Mouse (Mus musculus) CH12F3 (cell line): ENCODE measurements around the gene Cacna1d.

Source experiments
- in situ Hi-C: fragments of 300-500 bp; cut with MboI; formaldehyde crosslinking; loops from 2 replicates; pipeline ENCODE4 v1.14.3; 2020; ENCODE audit warnings: low sequenced_read_pairs

The Cacna1d gene

DNA sequence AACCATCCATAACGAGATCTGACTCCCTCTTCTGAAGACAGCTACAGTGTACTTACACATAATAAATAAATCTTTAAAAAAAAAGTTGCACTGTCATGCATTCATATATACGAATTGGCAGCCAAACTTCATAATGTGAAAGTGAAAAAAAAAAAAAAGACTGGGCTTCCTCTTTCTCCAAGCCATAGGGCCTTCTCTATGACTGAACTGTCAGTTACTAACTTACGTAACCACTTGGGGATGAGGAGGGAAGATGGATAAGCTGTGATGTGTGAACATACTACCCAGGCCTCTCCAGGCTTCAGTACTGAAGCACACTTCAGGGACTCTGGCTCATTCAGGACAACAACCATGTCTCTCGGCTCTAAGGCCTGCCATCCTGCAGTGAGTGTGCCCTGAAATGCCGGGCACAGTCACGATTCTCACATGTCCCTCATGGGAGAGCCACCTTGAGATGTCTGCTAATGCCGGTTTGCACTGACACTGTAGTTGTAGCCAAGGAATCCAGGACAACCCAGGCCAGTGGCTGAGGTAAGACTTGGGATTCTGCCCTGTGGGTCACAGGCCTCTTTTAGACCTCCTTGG, 447.8 kb downstream of the Cacna1d start:
- in situ Hi-C loops: no loop called here

DNA sequence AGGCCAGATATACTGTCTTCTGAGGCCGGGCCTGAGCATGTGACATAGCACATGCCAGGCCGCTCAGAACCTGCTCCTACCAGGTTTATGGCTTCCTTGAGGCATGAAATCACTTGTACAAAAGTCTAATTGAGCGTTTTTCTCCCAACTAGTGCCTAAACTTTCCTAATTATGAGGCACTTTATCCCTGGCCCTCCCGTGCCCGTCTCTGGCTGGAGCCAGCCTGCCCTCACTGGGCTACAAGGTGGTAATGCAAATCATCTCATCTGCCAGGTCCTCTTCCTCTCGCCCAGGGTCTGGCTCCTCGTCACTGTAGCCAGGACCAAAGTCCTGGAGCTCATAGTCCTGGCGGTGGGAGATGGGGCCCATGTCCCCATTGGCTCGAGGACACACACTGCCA, 449.4 kb downstream of the Cacna1d start:
- in situ Hi-C loops: no loop called here

DNA sequence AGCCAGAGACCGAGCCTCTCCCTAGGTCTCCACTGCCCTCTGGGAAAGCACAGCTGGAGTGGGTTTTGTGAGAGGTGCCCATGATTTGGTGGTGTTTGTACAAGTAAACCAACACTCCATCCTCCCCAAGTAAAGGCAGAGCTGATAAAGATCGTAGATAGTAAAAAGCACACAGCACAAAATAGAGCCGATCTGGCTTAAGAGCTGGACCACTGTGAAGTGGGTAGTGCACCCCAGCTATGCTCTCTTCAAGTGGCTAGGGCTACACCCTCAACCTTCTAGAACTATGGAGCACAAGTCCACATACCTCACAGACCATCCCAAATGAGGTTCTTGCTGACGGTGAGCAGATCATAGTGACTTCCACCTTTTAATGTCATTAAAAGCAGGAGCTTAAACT, 451.8 kb downstream of the Cacna1d start:
- in situ Hi-C loops: no loop called here

DNA sequence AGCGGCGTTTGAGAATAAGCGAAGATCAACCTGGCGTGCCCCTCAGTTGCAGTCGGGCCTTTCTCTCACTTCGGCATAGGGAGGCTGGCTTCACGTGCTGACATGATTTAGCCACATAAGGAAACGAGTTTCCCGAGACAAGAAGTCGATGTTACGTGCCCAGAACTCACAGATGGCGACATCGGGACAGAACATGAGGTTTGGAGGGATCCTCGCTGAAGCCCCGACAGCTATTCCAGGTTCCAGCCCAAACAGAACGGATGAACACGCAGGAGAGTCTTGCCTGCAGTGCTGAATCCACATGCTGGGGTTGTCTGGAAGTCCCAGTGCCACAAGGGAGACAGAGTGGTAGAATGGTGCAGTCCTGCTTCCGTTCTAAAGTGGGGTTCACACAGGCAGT, 452.8 kb downstream of the Cacna1d start:
- in situ Hi-C loops: no loop called here

DNA sequence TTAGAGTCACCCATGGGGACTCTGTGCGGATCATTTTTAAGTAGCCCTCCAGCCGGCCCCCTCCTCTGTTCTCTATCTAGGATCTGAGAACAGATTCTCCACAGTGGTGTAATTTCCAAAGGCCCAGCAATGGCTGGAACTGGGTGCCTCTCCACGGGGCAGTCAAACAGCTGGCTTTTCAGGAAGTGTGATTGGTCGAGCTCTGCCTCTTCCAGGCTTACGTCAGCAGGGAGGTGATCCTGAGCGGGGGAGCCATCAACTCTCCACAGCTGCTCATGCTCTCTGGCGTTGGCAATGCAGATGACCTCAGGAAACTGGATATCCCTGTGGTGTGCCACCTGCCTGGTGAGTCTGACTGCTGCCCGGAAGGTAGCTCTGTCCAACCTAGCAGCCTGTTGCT, 457.9 kb downstream of the Cacna1d start:
- in situ Hi-C loops: no loop called here

DNA sequence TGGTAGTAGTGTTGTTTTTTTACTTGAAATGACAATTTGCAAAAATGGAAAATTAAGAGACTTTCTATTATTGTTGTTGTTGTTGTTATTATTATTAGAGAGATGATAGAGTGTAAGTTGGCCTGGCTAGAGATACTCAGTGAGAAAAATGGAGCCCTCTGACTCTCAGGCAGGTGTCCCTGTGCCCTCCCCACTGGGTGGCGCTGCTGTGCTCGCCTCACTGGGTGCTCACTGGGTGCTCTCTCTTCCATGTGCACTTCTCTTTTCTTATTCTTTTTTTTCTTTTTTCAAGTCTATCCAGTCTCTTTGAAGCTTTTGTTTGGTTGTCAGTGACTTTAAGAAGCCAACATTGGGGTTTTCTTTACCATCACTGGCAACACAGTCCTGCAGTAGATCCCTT, 463.9 kb downstream of the Cacna1d start:
- in situ Hi-C loops: no loop called here

DNA sequence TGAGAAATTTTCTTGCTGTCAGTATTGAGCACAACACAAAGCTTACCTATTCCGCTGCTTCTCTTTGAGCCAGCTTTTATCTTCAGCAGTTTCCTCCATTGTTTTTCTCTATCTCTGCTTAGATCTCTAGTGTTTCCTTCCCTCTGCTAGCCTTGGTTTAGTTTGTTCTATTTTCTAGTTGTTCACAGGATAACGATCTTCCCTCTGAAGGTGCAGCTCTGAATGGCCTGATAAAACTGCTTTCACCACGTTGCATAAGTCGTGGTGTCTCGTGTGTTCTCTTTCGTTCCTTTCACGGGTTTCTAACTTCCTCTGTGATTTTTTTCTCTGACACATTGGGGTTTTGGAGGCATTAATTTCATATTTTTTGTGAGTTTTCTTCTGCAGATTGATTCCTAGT, 466.9 kb downstream of the Cacna1d start:
- in situ Hi-C loops: no loop called here

DNA sequence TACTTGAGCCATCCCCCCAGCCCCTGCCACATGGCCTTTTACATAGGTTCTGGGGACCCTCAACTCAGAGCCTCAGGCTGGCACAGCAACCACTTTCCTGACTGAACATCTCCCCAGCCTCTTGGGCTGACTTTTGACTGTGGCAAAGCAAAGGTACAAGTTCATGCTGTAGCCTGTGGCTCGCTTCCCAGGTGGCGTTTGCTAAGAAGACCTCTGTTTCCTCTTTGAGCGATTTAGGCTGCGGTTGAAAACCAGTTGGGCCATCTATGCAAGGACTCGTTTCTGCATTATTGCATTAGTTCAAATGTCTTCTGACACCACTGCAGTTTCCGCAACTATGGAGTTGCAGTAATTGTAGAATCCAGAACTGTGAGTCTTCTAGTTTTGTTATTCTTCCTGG, 468.8 kb downstream of the Cacna1d start:
- in situ Hi-C loops: no loop called here

DNA sequence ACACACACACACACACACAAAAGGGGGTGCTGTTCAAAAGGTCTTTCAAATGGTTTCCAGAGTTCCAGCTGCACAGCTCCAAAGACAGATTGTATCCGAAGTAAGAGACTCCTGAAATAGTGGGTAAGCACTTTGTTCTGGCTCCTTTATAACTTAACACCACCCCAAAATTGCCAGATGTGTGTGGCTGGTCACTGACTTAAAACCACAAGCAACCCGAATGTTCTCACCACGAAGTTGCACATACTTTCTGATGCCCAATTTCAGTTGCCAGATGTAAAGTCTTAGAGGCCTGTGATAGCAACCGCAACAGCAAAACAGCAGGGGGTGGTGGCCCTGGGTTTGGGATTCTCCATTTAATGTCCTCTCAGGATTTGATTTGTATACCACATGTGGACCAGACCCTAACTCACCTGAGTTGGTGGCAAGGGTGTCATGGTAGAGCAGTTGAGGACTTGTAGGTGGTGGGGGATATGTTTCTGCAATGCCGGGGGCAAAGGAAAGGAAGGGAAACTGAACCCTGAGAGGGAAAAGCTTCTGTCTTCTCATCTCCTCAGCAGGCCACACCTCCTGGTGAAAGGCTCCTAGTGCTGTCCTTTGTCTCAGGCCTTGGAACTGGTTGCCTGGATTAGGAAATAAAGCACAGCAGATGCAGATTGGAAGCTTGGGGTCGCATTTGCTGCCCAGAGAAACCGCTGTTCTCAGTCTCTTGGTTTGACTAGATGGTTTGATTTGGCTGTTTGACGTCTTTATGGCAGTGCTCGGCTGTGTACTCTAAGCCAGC, 471.3 kb downstream of the Cacna1d start:
- in situ Hi-C loops: no loop called here

DNA sequence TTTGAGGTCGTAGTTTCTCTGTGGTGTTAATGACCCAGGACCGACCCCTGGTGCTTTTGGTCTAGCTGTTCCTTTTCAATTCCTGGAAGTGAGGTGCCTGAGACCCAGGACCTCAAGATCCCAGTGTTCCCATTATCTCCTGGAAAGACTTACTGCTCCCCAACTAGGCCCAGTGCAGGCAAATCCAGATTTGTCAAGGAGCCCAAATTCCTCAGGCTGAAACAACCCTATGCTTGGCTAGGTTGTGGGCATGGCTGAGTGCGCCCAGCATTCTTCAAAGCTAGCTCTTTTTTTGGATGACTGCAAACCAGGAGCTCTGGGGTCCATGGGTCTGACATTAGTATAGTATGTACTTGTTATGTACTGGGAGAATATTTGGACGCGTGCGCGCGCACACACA, 471.9 kb downstream of the Cacna1d start:
- in situ Hi-C loops: no loop called here

DNA sequence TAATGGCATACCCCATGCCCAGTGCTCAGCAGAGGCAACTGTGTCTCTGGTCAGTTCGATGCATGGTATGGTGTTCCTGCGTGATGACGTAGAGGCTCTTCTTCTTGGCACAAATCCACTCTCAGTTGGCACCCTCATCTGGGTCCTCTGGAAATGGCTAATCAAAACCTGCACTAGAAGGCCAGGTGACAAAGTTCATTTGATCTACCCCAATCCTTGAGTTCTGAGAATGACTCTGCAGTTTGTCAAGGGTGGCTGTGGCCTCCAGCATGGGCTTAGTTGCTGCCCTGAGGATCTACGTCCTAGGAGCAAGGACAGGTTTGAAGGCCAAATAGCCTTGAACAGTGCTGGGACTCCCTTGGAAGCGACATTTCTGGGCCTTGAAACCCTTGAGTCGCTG, 472.4 kb downstream of the Cacna1d start:
- in situ Hi-C loops: no loop called here

DNA sequence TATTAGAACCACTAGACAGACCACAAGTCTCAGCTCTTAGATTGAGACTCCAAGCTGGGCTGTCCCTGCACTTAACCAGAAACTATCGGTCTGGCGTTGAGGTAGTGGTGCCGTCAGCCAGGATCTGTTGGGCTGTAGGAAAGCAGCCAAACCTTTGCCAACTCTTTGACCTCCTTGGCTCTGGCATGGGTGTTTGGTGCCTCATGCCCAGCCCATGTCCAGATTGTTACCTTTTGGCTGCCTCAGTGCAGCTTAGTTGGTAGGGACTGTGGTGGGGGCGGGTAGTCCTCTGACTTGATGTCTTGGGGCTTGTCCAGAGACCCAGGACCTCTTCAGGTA, 472.8 kb downstream of the Cacna1d start:
- in situ Hi-C loops: no loop called here

DNA sequence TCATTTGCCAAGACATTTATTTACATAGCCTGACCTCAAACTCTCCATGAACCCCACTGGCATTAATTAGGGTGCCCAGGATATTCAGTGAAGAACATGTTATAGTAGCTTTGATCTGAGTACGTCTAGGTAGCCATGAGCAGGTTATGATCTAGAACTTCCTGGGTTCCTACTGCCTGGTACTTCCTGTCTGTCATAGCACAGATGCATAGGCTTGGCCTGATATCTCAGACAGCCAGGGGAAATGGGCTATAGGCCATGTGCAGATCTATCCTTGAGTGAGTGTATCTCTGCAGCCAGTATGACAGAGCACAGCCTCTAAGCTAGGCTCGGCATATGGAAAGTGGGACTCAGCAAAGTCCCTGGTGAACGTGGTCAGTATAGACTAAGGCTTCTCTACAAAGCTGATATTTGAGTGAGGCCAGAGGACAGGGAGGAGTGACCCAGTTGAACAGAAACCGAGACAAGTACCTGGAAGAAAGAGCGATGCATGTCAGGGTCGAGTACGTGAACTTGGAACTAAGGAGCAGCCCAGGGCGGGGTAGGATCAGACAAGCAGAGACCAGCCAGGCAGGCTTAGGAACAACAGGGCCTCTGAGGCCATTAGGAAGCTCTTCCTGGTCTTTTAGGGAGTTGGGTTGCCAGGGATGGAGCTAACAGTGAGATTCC, 473.3 kb downstream of the Cacna1d start:
- in situ Hi-C loops: no loop called here

DNA sequence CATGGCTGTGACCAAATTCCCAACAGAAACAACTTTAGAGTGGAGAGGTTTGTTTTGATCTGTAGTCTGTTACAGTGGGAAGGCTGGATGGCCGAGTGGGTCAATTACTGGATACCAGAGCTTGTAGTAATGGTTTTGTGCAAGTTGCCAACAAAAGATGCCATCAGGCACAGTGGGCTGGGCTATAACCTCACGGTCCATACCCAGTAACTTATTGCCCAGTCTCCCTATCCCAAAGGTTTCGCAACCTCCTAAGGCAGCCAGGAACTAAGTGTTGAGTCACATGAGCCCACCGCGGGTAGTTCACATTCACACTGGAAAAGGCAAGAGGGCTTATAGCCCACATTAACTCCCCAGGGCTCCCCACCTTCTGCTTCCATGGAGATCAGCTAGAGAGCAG, 474.6 kb downstream of the Cacna1d start:
- in situ Hi-C loops: no loop called here

DNA sequence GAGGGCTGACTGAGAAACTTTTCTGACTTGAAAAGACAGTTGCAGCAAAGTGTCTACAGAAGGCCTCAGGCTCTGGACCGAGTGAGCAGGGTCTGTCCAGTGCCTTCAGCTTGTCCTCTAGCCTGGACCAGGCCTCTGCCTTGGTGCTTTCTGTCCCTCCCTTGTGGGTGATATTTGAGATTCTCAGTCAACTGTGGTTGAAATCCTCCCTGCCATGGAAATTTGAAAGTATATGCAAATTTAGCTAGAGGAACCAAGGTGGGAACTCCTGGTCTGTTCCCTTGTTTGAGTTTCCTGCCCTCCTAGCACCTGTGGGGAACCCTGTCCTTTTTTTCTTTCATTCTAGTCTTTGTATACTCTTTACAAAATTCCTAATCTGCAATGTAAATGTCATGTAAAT, 476.2 kb downstream of the Cacna1d start:
- in situ Hi-C loops: no loop called here

DNA sequence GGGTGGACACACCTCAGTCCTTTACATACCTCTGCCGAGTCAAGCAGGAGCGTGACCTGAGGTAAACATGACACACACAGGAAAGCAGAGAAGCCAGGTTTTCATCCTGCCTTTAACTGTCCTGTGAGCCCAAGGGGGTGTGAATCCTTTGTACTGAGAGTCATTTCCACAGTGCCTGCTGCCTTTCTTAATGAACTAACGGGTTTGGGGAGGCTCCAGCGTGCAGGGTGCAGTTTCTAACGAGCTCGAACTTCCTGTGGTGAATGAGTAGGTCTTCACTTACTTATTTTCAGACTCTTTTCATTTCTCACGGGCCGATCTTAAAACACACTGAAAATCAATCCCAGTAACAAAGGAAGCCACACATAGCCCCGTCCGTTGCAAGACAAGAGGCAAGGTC, 476.8 kb downstream of the Cacna1d start:
- in situ Hi-C loops: no loop called here

DNA sequence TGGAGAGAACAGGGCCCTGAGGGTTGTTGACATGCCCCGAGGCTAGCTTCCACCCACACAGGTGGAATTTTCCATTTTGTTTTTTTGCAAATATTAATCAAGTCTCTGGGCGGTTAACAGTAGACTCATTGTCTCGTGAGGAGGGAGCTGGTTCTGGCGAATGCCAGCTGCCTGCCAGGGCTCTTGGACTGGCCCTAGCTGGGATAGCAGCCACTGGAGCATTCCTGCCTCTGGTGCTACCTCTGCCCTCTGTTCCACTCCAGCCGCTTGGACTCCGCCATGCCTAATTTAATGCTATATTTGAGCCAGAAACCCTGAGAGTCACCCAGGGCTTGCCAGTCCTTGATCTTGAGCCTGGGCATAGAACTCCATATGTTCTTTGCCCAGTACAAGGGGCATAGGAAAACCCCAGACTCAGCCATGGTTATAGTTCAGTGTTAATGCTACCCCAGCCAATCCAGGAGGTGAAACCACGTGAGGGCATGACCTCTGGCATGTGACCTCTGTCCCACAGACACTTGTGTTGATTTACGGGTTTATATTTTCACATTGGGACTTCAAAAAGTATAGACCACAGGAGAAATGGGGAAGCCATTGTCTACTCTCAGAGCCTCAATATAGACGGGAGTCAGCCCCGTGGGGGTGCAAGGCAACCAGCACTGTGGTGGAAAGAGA, 479.2 kb downstream of the Cacna1d start:
- in situ Hi-C loops: no loop called here

DNA sequence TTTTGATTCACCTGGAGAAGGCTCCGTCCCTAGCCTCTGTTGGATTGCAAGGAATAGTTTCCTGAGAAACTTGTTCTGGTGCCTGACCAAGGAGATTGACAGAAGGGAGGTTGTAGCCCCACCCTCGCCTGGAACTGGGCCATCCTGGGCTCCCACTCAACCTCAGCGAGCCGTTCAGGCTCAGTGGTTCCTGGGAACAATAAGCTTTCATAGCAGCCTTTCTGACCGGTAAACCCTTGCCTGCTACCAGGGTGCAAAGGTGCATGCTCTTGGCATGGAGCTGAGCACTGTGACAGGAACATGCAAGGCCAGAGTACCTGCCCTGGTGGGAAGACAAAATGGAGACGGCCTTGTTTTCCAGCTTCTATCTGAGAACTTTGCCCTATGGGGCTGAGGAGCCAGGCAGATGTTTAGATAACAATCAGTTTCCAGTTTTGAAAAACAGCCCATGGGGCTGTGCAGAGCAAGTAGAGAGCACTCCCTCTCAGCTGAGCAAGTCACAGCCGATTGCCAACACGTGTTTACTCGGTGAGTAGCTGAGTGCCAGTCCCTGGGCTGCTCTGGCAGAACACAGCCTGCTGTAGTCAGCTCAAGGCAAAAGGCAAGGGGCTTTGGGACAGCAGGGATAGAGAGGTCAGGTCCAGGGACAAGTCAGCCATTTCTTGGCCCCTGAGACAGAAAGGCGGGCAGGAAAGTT, 481.2 kb downstream of the Cacna1d start:
- in situ Hi-C loops: no loop called here

DNA sequence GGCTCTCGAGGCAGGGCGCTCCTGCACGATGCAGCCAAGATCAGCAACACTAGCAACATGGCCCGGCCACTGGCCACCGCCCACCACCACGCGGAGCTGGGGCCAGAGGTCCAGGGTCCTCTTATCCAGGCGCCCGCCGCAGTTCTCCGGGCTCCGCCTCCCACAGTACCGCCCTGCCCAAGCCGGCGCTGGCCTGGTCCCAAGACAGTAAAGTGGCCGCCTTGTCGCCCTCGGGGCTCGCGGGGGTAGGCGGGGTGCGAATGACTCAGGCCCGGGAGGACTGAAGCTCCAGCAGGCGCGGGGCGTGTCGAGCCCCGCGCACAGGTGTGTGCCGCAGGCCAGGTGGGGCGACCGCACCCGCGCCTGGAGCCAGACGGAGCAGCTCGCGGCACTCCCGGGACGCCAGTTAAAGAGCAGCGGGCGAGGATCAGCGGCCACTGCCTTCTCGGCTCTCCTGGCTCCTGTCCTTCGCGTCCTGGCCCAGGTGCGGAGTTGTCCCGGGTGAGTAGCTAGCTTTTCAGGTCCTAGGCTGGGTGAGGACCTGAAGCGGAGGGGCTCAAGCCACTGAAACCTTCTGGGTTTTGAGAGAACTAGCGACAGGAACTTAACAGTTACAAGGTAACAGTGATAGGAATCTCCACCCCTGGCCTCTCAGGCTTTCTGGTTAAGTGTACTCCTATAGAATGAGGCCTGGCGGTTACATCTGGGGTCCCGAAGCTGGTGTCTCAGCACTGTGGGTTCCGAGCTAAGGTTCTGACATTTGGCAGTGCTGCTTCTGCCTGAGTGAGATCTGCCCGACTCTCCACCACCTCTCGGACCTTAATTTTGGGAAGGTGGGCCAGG, 482.3 kb downstream of the Cacna1d start, which contains the start of the genes Il17rb and Chdh:
Gene Il17rb (minus strand): TSS at position 164 of the 843 bp plus-strand sequence.
Gene Chdh (plus strand): TSS at position 291 of the 843 bp plus-strand sequence.
- in situ Hi-C loops: no loop called here

DNA sequence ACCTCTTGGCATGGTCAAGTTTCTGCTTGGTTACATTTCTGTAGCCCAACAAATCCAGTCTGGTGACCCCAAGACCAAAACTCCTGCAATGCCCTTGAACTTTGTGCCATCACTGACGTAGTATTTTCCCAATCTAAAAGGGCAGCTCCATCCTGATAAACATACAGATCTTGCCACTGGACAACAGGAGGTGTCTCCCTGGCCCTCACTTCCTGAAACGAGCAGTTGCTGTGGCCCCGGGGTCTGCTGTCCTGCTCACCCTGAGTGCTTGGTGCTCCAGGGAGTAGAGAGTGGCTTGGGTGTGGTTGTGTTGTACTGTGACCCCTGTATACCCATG, 491.8 kb downstream of the Cacna1d start:
- in situ Hi-C loops: no loop called here
